Mouse (Mus musculus) neutrophil, adult 5-6 weeks (primary cell): ENCODE measurements around the gene Adamtsl1. TPM values are rescaled to one million over a fixed set of nuclear protein-coding genes. Genes with fewer than 3 reads are reported as not detected.

Experiments used
- ATAC-seq: fragments of 151-379, 151-347 bp; 2 replicates; pipeline ENCODE4 v1.8.0; 2017; ENCODE audit warnings: mild to moderate bottlenecking, moderate TSS enrichment; ENCODE audit not compliant: insufficient number of reproducible peaks, poor library complexity, low FRiP score, severe bottlenecking; ENCODE audit errors: extremely low read depth
- total RNA-seq: library from RNA; stranded (forward); fragments of 200-1000 nt; gene quantifications from 2 replicates; pipeline ENCODE4 v1.2.3, GENCODE M21; 2017

Adamtsl1 gene
- total RNA-seq, 1 experiment from 2014 or later, result not detected

- ATAC-seq, result no peak
Measured at GRCm38 (mm10) chr4:86408421-86408820, 894.4 kb downstream of the Adamtsl1 start.

- ATAC-seq, result no peak
Measured at GRCm38 (mm10) chr4:86410946-86411345, 897.0 kb downstream of the Adamtsl1 start.

GRCm38 (mm10) chr4:86413388-86413787 lies 899.4 kb downstream of the Adamtsl1 start:
- no peak for ATAC-seq

- ATAC-seq, result no peak
Measured at GRCm38 (mm10) chr4:86416401-86417025, 902.5 kb downstream of the Adamtsl1 start.

- no peak for ATAC-seq
Measured at GRCm38 (mm10) chr4:86422586-86422985, 908.6 kb downstream of the Adamtsl1 start.

- ATAC-seq, result no peak
Measured at GRCm38 (mm10) chr4:86425581-86425980, 911.6 kb downstream of the Adamtsl1 start.

- ATAC-seq, result no peak
Measured at GRCm38 (mm10) chr4:86426549-86426948, 912.6 kb downstream of the Adamtsl1 start.

- ATAC-seq, result no peak
Measured at GRCm38 (mm10) chr4:86427312-86427711, 913.3 kb downstream of the Adamtsl1 start.

GRCm38 (mm10) chr4:86428091-86428745 lies 914.2 kb downstream of the Adamtsl1 start:
- ATAC-seq, result no peak

GRCm38 (mm10) chr4:86435631-86436030 lies 921.7 kb downstream of the Adamtsl1 start:
- no peak for ATAC-seq

- no peak for ATAC-seq
Measured at GRCm38 (mm10) chr4:86436336-86436735, 922.4 kb downstream of the Adamtsl1 start.

GRCm38 (mm10) chr4:86450468-86450867 lies 936.5 kb downstream of the Adamtsl1 start:
- ATAC-seq, result no peak

- ATAC-seq, result no peak
Measured at GRCm38 (mm10) chr4:86464808-86465207, 950.8 kb downstream of the Adamtsl1 start.
